Mouse (Mus musculus) spleen, embryonic (tissue): ENCODE measurements around the gene Gm5624.
"Not testable (repeated sequence)": the region's sequence is repeated elsewhere in the genome, so short reads cannot be mapped to it uniquely, and the experiment has no call there.

ENCODE experiments used
- CTCF ChIA-PET: fragments of 350-600 bp; sonication (Branson Sonifier 250); formaldehyde crosslinking; loops from one replicate; lab custom pipeline; 2022; lab: Charles Lee

The Gm5624 gene

GRCm38 (mm10) chr14:44627737-44628136 is at the start of gene Gm5624:
TSS of gene Gm5624 (minus strand) at chr14:44627938.
- CTCF ChIA-PET = not testable (repeated sequence)

DNA sequence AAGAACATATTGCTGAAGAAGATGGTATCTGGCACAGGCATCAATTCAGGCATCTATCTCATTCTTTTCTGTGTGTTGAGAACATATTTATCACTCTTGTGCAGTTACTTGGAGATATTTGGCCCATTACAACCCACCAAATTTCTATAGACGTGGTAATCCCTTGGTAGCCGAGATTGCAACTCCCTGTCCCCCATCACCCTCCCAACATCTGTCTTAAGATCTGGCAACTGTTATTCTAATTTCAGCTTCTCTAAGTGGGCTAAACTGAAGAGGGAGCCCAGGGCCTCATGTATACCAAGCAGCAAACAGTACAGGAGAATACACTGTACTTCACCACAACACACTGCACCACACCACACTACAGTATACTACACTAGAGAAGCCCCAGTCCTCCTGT is 36.0 kb downstream of the Gm5624 start:
- CTCF ChIA-PET = not testable (repeated sequence)

GRCm38 (mm10) chr14:44582853-44583252 is 44.9 kb downstream of the Gm5624 start, which contains the start of gene Gm8247:
TSS of gene Gm8247 (plus strand) at chr14:44583153.
- CTCF ChIA-PET = not testable (repeated sequence)

DNA sequence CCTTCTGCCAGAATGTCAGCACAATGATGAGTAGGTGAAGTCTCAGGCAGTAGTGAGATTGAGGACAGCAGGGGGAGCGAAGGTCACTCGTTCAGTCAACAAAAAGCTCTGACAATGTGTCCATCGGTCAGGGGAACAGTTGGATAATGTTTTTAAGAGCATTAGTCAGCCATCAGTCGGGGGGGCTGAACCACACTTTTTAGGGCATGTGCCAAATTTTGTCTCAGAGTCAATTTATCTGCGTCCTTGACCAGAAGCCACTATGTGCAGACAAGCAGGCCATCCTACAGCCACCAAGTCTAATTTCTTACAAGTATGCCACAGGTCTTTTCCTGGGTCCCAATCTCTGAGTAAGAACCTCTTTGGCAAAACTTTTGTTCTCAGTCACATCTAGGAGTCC is 79.8 kb downstream of the Gm5624 start:
- CTCF ChIA-PET = not testable (repeated sequence)

GRCm38 (mm10) chr14:44517976-44518375 is 109.8 kb downstream of the Gm5624 start, which contains the start of gene Gm17093:
TSS of gene Gm17093 (plus strand) at chr14:44518276.
- CTCF ChIA-PET = not testable (repeated sequence)
